Mouse (Mus musculus): ENCODE measurements around the gene Yipf6. TPM values are rescaled to one million over a fixed set of nuclear protein-coding genes. Genes with fewer than 3 reads are reported as not detected.

Yipf6 gene
- polyA plus RNA-seq (2015; fragmentation: Nextera tagmentation; extraction: Ambion mirVana) = 15.4 and 20.7 TPM in 2 replicates

- WGBS = 68% methylated on average over 3 of the region's 3 CpGs
- peak within 1 kb of the TSS; percentile 81 for H3K9ac ChIP-seq
- H3K27ac ChIP-seq (replicated peaks) = peak within 1 kb of the TSS; percentile 93
- peaks cover 7% of the 10 kb centered on the region; the same call in 1 of the 2 replicates for H3K27me3 ChIP-seq
- H3K4me3 ChIP-seq = peak within 1 kb of the TSS; percentile 61
- 0 out of 2 replicates have a peak, but pooled peaks cover under 1% of the 10 kb centered on the region for H3K36me3 ChIP-seq
- no peak for ATAC-seq (ENCODE audit: low read depth)
- H3K4me1 ChIP-seq (replicated peaks) = peaks cover 11% of the 10 kb centered on the region
- H3K9me3 ChIP-seq = no peaks in the 10 kb centered on the region
- peak within 1 kb of the TSS; percentile 54 for H3K4me2 ChIP-seq
These were observed at the start of gene Yipf6 for GRCm38 (mm10) chrX:98936101-98936500. TSS of gene Yipf6 (plus strand) at chrX:98936316.

- Histone ChIP-seq H3K4me1 (replicated peaks) (peaks cover 13% of the 10 kb centered on the region), H3K4me3 (peak overlapping the region; percentile 56), H3K4me2 (peak overlapping the region; percentile 58), H3K9me3 (no peaks in the 10 kb centered on the region), H3K9ac (peak overlapping the region; percentile 80), H3K27me3 (no peaks in the 10 kb centered on the region; the same call in 1 of the 2 replicates), H3K36me3 (no peaks in the 10 kb centered on the region), H3K27ac (replicated peaks) (peak overlapping the region; percentile 92)
- WGBS = 10% methylated on average over 14 of the region's 14 CpGs
- peak; percentile 73; the same call in 1 of the 2 replicates for ATAC-seq (ENCODE audit: low read depth)
These were observed 46.1 kb upstream of the Yipf6 start for GRCm38 (mm10) chrX:98890072-98890405.

- no peaks in the 10 kb centered on the region for H3K36me3 ChIP-seq
- peak; percentile 97 for ATAC-seq (ENCODE audit: low read depth)
These were observed 45.6 kb upstream of the Yipf6 start, which contains the start of gene Ophn1 for GRCm38 (mm10) chrX:98890406-98891116. TSS of gene Ophn1 (minus strand) at chrX:98891025.

GRCm38 (mm10) chrX:98898307-98898706 is 37.8 kb upstream of the Yipf6 start:
- no peak overlapping the region for H3K4me3 ChIP-seq
- no peaks in the 10 kb centered on the region for H3K36me3 ChIP-seq
- no peak overlapping the region for H3K27ac ChIP-seq (replicated peaks)
- no peaks in the 10 kb centered on the region for H3K4me1 ChIP-seq (replicated peaks)
- H3K9me3 ChIP-seq = no peaks in the 10 kb centered on the region
- no peak overlapping the region for H3K4me2 ChIP-seq
- 72% methylated on average over 3 of the region's 3 CpGs for WGBS
- no peak overlapping the region for H3K9ac ChIP-seq
- no peak for ATAC-seq (ENCODE audit: low read depth)
- no peaks in the 10 kb centered on the region for H3K27me3 ChIP-seq

More at GRCm38 (mm10) chrX:98890406-98891116, 45.6 kb upstream of the Yipf6 start, which contains the start of gene Ophn1:
- H3K9ac ChIP-seq = peak within 1 kb of the TSS; percentile 80
- H3K9me3 ChIP-seq = no peaks in the 10 kb centered on the region
- no peaks in the 10 kb centered on the region; the same call in 1 of the 2 replicates for H3K27me3 ChIP-seq
- H3K4me1 ChIP-seq (replicated peaks) = peaks cover 13% of the 10 kb centered on the region
- peak within 1 kb of the TSS; percentile 92 for H3K27ac ChIP-seq (replicated peaks)
- H3K4me2 ChIP-seq = peak within 1 kb of the TSS; percentile 58
- H3K4me3 ChIP-seq = peak within 1 kb of the TSS; percentile 56
- 9% methylated on average over 46 of the region's 48 CpGs for WGBS

GRCm38 (mm10) chrX:98904226-98904625 is 31.9 kb upstream of the Yipf6 start:
- H3K27ac ChIP-seq (replicated peaks) = no peak overlapping the region
- H3K4me2 ChIP-seq = no peak overlapping the region
- H3K9me3 ChIP-seq = no peaks in the 10 kb centered on the region
- no peak for ATAC-seq (ENCODE audit: low read depth)
- H3K4me3 ChIP-seq = no peak overlapping the region
- H3K27me3 ChIP-seq = no peaks in the 10 kb centered on the region
- 86% methylated on average over 6 of the region's 6 CpGs for WGBS
- H3K36me3 ChIP-seq = no peaks in the 10 kb centered on the region
- H3K9ac ChIP-seq = no peak overlapping the region
- H3K4me1 ChIP-seq (replicated peaks) = no peaks in the 10 kb centered on the region

GRCm38 (mm10) chrX:98908910-98909309 is 27.2 kb upstream of the Yipf6 start:
- H3K27me3 ChIP-seq = no peaks in the 10 kb centered on the region
- H3K9ac ChIP-seq = no peak overlapping the region
- H3K27ac ChIP-seq (replicated peaks) = no peak overlapping the region
- no peak for ATAC-seq (ENCODE audit: low read depth)
- H3K4me3 ChIP-seq = no peak overlapping the region
- 42% methylated on average over 1 of the region's 1 CpGs for WGBS
- no peaks in the 10 kb centered on the region for H3K36me3 ChIP-seq
- H3K4me2 ChIP-seq = no peak overlapping the region
- no peaks in the 10 kb centered on the region for H3K9me3 ChIP-seq
- no peaks in the 10 kb centered on the region for H3K4me1 ChIP-seq (replicated peaks)

- no peak for ATAC-seq (ENCODE audit: low read depth)
- Histone ChIP-seq H3K4me3 (no peak overlapping the region), H3K9ac (no peak overlapping the region), H3K27me3 (no peaks in the 10 kb centered on the region), H3K27ac (replicated peaks) (no peak overlapping the region), H3K36me3 (no peaks in the 10 kb centered on the region), H3K4me1 (replicated peaks) (no peaks in the 10 kb centered on the region), H3K9me3 (no peaks in the 10 kb centered on the region), H3K4me2 (no peak overlapping the region)
- 33% methylated on average over 6 of the region's 6 CpGs for WGBS
These were observed 16.7 kb upstream of the Yipf6 start for GRCm38 (mm10) chrX:98919423-98919822.

- peak overlapping the region; percentile 93 for H3K27ac ChIP-seq (replicated peaks)
- peaks cover 7% of the 10 kb centered on the region; the same call in 1 of the 2 replicates for H3K27me3 ChIP-seq
- peak overlapping the region; percentile 81 for H3K9ac ChIP-seq
- WGBS = 24% methylated on average over 66 of the region's 66 CpGs
- H3K4me3 ChIP-seq = peak overlapping the region; percentile 61
- peaks cover 3% of the 10 kb centered on the region; the same call in 1 of the 2 replicates for H3K36me3 ChIP-seq
- H3K4me1 ChIP-seq (replicated peaks) = peaks cover 11% of the 10 kb centered on the region
- ATAC-seq (ENCODE audit: low read depth) = peak; percentile 95
- no peaks in the 10 kb centered on the region for H3K9me3 ChIP-seq
- peak overlapping the region; percentile 54 for H3K4me2 ChIP-seq
These were observed 815 bp downstream of the Yipf6 start for GRCm38 (mm10) chrX:98936707-98937554.

GRCm38 (mm10) chrX:98937555-98938294 is 1.6 kb downstream of the Yipf6 start:
- WGBS = 29% methylated on average over 57 of the region's 57 CpGs
- peak overlapping the region; percentile 65 for H3K4me2 ChIP-seq
- peaks cover 7% of the 10 kb centered on the region; the same call in 1 of the 2 replicates for H3K27me3 ChIP-seq
- peak; percentile 91 for ATAC-seq (ENCODE audit: low read depth)
- peaks cover 3% of the 10 kb centered on the region; the same call in 1 of the 2 replicates for H3K36me3 ChIP-seq
- H3K9me3 ChIP-seq = no peaks in the 10 kb centered on the region
- peak overlapping the region; percentile 93 for H3K27ac ChIP-seq (replicated peaks)
- H3K4me3 ChIP-seq = peak overlapping the region; percentile 61
- H3K4me1 ChIP-seq (replicated peaks) = peaks cover 11% of the 10 kb centered on the region
- H3K9ac ChIP-seq = peak overlapping the region; percentile 81

- no peaks in the 10 kb centered on the region for H3K36me3 ChIP-seq
- 20% methylated on average over 6 of the region's 6 CpGs for WGBS
- H3K9me3 ChIP-seq = no peaks in the 10 kb centered on the region
- no peak overlapping the region for H3K9ac ChIP-seq
- no peak overlapping the region for H3K4me2 ChIP-seq
- no peak for ATAC-seq (ENCODE audit: low read depth)
- no peak overlapping the region for H3K4me3 ChIP-seq
- no peaks in the 10 kb centered on the region for H3K4me1 ChIP-seq (replicated peaks)
- H3K27me3 ChIP-seq = no peaks in the 10 kb centered on the region
- H3K27ac ChIP-seq (replicated peaks) = no peak overlapping the region
These were observed 17.8 kb downstream of the Yipf6 start for GRCm38 (mm10) chrX:98953941-98954340.

- H3K36me3 ChIP-seq = no peaks in the 10 kb centered on the region
- no peak overlapping the region for H3K4me2 ChIP-seq
- no peak overlapping the region for H3K9ac ChIP-seq
- no peak overlapping the region for H3K4me3 ChIP-seq
- H3K27me3 ChIP-seq = no peaks in the 10 kb centered on the region
- 91% methylated on average over 9 of the region's 9 CpGs for WGBS
- H3K9me3 ChIP-seq = no peaks in the 10 kb centered on the region
- ATAC-seq (ENCODE audit: low read depth) = no peak
- no peaks in the 10 kb centered on the region for H3K4me1 ChIP-seq (replicated peaks)
- H3K27ac ChIP-seq (replicated peaks) = no peak overlapping the region
These were observed 22.2 kb downstream of the Yipf6 start for GRCm38 (mm10) chrX:98958287-98958686.

Measured in neural tube, embryonic 13.5 days (tissue).